Mouse (Mus musculus) cerebellum, postnatal 10 days (tissue): Measurements from ENCODE around the gene Pdia5.

Source experiments
- DNase-seq, 2 experiments: peaks; one replicate each; pipeline ENCODE4 v3.0.0; 2021; ENCODE audit warnings: mixed read lengths in 2 of 2

Gene Pdia5

GRCm38 (mm10) chr16:35490231-35491070 is at the start of gene Pdia5:
Gene Pdia5 (minus strand): TSS chr16:35490873.
- peak; percentile 92 to 95 for DNase-seq

DNA sequence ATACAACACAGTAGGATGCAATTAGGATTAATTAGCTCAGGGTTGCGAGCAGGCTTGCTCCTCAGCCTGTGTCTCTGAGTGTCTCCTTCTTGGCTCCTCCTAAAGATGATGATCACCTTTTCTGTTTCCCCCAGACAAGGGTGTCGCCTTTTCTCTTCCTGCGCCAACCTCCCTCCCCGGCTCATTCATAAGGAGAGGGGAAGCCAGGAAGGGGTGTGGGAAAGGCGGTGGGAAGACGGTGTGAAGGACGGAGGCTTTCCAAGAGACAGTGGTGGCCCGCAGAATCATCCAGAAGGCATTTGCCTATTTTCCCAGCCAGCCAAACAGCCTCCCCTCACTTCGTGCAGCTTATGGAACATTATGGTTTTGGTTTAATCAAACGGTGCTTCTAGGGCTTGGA is 48.4 kb upstream of the Pdia5 start:
- DNase-seq = no peak

- no peak for DNase-seq
These were observed 47.0 kb upstream of the Pdia5 start for GRCm38 (mm10) chr16:35537651-35538050.

GRCm38 (mm10) chr16:35534630-35535029 is 44.0 kb upstream of the Pdia5 start:
- DNase-seq = no peak

DNA sequence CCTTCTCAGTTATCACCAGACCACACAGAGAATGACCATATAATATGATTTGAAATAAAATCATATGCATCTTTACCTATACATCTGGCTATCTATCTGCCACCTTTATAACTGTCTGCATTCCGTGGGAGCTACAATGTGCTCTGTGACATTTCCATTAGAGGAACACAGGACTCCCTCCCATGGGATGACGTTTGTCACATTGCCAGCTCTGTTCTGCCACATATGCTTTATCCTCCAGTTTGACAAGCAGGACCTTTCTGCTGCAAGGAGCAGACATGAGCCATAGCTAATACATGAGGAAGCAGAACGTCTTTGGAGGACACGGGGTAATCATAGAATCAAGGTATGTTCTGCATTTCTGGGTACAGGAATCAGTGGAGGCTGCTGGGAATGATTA is 33.5 kb upstream of the Pdia5 start:
- DNase-seq = peak; percentile 51 to 58

DNA sequence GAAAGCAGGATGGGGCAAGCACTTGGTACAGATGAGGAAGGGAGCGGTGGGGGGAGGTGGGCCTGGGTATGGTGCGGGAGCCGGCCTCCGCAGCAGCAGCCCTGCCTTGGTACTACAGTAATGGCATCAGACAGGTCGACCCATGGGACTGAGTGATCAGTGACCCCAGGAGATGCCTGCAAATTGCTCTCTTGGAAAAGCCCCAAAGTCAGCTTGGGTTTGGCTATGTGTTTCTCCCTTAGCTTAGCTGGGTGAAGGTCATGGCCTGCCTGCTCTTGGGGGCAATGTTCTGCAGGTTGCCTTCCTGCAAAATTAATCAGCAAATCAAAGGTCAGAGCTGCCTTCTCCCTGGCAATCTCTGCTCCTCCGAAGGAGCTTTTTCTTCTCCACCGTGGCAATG is 28.6 kb upstream of the Pdia5 start:
- DNase-seq = peak in 1 of 2 experiments; percentile 8

DNA sequence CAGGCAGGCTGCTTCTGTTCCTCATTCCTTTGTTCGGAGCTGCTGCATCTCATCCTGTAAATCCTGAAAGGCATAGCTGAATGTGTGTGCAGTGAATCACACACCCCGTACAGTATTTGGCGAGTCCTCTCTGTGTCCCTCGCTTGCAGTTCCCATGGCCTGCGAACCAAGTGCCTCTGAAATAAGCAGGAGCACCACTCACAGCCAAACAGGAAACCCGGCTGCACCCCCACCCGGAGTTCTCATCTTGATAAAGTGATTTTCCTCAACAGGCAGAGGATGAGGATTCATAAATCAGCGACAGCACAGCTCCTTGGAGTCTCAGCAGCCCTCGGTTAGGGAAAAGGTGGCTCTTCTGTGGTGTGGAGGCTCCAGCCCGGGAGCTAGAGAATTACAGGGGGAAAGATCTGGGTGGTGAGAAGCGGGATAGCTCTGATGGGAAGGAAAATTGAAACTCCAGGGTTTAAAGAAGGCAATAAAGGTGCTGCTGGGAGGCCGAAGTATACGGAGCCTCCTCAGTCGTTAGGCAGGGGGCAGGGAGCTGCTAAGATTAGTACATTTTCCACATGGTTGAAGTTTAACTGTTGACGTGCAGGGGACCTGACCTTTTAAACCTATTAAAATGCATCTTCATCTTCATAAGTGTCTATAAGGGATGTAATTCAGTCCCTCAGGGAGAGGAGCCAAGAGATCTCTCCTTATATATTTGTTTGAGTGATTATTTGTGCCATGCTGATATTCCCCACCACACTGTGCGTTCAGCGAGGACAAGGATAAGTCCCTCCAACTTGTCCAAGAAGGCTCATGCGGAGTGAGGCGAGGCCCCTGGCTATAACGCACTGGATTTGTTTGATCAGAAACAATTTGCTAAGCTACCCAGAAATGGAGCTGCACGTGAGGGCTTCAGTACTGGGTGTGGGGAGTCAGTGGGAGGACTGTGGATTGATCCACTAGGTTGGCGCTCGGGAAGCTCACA is 27.6 kb upstream of the Pdia5 start:
- no peak for DNase-seq

- DNase-seq = no peak
These were observed 25.4 kb upstream of the Pdia5 start for GRCm38 (mm10) chr16:35515977-35516612.

- no peak for DNase-seq
These were observed 18.8 kb upstream of the Pdia5 start for GRCm38 (mm10) chr16:35509331-35510070.

DNA sequence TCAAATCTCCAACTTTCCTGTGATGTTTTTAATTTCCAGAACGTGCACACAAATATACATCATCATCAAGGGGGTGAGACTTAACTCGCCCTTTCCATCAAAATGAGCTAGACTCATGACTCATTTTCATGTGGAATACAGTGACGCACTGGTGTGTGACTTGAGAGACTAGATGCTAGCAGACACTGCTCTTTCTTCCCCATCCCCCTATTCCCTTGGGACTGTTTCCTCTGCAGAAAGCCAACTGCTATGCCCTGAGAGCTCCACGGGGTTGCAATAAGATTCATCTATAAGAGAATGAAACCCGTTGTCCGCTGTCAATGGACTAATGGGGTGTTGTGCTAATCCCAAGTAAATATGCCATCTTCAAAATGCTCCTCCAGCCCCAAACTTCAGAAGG is 17.9 kb upstream of the Pdia5 start:
- no peak for DNase-seq

DNA sequence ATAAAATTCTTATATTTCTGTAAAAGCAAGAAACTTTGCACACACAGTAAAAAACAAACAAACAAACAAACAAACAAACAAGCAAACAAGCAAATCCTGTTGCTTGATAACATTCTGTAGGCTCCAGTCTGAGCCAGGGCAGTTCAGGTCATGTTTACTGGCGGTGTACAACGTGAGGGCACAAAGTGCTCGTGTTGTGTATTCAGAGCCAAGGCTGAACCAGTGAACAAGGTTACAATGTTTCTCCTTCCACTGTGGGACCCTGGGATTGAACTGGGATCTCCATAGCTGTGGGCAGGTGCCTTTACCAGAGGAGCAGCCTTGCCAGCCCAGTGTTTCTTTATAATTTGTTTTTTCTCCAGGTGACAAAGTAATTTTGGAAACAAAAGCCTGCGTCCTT is 15.1 kb upstream of the Pdia5 start:
- DNase-seq = no peak

DNA sequence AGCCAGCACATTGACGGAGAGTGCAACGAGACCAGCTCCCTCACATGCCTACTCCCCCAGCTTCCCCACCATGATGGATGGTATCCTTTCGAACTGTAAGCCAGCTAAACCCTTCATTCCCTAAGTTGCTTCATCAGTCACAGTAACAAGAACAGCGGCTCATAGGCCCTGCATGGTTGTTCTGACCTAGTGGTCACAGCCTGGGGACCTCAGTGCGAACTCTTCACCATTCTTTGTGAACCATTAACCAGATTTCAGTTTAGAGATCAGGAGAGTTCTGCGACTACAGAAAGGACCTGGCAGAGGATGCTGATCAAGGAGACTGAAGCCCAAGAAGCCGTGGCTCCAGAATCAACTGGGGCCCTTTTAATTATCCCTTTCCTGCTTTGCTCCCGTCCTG is 13.6 kb upstream of the Pdia5 start:
- no peak for DNase-seq

DNA sequence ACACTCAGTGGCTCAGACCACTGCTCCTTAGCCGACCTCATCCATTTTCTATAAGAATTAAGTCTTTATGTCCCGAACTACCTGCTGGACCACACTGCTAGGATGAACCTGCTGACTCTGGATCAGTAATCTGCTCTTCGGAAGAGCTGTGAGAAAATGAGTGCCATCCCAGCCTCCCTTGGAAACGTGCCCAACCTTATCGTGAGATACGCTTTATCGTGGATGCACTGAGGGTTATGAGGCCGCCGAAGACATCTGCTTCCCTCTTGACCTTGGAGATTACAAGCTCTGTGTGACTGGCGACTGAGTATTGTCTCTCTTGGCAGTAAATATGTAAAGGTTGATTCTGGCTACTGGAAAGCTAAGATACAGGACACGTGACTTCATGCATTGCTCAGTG is 11.8 kb upstream of the Pdia5 start:
- DNase-seq = peak; percentile 17 to 26

- DNase-seq = no peak
These were observed 10.6 kb upstream of the Pdia5 start for GRCm38 (mm10) chr16:35501106-35501760.

DNA sequence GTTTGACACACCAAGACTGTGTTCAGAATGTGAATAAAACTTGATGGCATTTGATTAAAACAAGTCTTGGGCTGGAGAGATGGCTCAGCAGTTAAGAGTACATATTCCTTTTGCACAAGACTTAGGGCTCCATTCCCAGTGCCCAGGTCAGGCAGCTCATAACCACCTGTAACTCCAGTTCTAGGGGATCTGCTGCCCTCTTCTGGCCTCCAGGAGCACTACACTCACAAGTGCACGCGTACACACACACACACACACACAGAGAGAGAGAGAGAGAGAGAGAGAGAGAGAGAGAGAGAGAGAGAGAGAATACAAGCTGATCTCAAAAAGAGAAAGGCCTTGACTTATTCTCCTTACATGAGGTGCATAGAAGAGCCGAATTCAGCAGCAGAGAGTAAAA is 9.7 kb upstream of the Pdia5 start:
- DNase-seq = no peak

GRCm38 (mm10) chr16:35489793-35490192 is 880 bp downstream of the Pdia5 start:
- DNase-seq = peak in 1 of 2 experiments; percentile 17

- no peak for DNase-seq
These were observed 1.5 kb downstream of the Pdia5 start for GRCm38 (mm10) chr16:35489066-35489718.

DNA sequence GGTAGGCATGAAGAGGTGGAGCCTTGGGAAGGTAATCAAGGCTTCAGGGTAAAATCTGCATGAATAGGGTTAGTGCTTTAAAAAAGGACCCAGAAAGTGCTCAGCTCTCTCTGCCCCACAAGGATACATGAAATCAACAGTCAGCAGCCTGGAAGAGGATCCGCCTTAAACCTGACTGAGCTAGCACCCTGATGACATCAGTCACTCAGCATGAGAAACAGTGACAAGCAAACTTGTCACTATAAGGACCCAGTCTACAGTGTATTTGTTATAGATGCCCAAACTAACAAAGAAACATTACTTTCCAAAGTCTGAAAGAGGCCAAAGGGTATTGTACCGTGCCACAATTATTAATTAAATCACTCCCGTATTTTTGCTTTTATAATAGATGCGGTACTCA is 2.9 kb downstream of the Pdia5 start:
- DNase-seq = no peak

GRCm38 (mm10) chr16:35487056-35487455 is 3.6 kb downstream of the Pdia5 start:
- DNase-seq = no peak

DNA sequence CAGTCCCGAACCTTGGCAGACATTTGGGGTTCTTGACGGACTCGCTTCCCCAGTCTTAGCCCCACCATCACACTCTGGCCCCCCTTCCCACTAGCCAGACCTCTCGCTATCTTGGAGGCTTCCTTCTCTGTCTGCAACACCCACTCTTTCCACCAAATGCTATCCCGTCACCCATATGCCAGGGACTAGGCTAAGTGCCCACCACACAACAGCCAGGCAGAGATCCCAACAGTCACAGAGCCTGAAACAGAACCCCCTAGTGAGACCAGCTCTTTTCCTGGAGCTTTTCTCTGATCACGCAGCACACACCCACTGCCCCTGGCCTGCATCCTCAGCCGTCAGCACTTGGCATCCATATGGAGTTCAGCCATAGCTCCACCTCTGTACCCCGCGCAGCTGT is 5.0 kb downstream of the Pdia5 start:
- peak; percentile 50 to 62 for DNase-seq

GRCm38 (mm10) chr16:35484526-35485233 is 6.0 kb downstream of the Pdia5 start:
- DNase-seq = peak in 1 of 2 experiments; percentile 20
